Mouse (Mus musculus) forebrain, embryonic 16.5 days (tissue): ENCODE data around the gene Spert. TPM values are rescaled to one million over a fixed set of nuclear protein-coding genes. Genes with fewer than 3 reads are reported as not detected.

ENCODE experiments used
- ATAC-seq: fragments of 200-750 bp; cut with Nextera tagmentation; 2 replicates; pipeline ENCODE4 v1.8.0; 2017; ENCODE audit warnings: mild to moderate bottlenecking, moderate library complexity
- H3K27ac ChIP-seq: fragments of 300-500 bp; sonication (generic); 2 replicates; pipeline ENCODE4 v1.5.1; 2014; ENCODE audit warnings: low read length, control low read depth
- H3K27me3 ChIP-seq: fragments of 300-500 bp; sonication (generic); replicated peaks from 2 replicates; pipeline ENCODE4 v1.6.1; 2014; ENCODE audit warnings: low read length; ENCODE audit not compliant: control insufficient read depth, insufficient read depth
- H3K36me3 ChIP-seq: fragments of 300-500 bp; sonication (generic); 2 replicates; pipeline ENCODE4 v1.6.1; 2014; ENCODE audit not compliant: control insufficient read depth, insufficient read depth
- H3K4me1 ChIP-seq: fragments of 300-500 bp; sonication (generic); replicated peaks from 2 replicates; pipeline ENCODE4 v1.6.1; 2014; ENCODE audit warnings: low read length; ENCODE audit not compliant: control insufficient read depth, insufficient read depth
- H3K4me2 ChIP-seq: fragments of 300-500 bp; sonication (generic); 2 replicates; pipeline ENCODE4 v1.6.1; 2014; ENCODE audit warnings: mild to moderate bottlenecking, low read length, control low read depth
- H3K4me3 ChIP-seq: fragments of 300-500 bp; sonication (generic); replicated peaks from 2 replicates; pipeline ENCODE4 v1.5.1; 2014; ENCODE audit warnings: mild to moderate bottlenecking, low read length, control low read depth
- H3K9ac ChIP-seq: fragments of 300-500 bp; sonication (generic); replicated peaks from 2 replicates; pipeline ENCODE4 v1.6.1; 2014; ENCODE audit warnings: low read depth, low read length, control low read depth
- H3K9me3 ChIP-seq: fragments of 300-500 bp; sonication (generic); 2 replicates; pipeline ENCODE4 v1.6.1; 2016; ENCODE audit warnings: low read length; ENCODE audit not compliant: control insufficient read depth
- WGBS: fragments of 180-500 bp; shearing (Covaris S2); extraction: QIAGEN DNeasy Blood & Tissue Kit; methylation state at CpG from one replicate; pipeline ENCODE4 v1.1.7; 2014; 5-methylcytosine and 5-hydroxymethylcytosine counted together
- polyA plus RNA-seq: library from polyadenylated mRNA; unstranded; fragments of >200 nt; fragmentation: Nextera tagmentation; extraction: Ambion mirVana; gene quantifications from 2 replicates; pipeline ENCODE4 v1.2.1, GENCODE M21; 2015

The Spert gene
- polyA plus RNA-seq, 1 experiment from 2014 or later, result not detected

GRCm38 (mm10) chr14:75609176-75609575, 16.3 kb upstream of the Spert start:
- Histone ChIP-seq H3K4me2 (no peak overlapping the region), H3K9ac (no peak overlapping the region), H3K27ac (no peak overlapping the region), H3K9me3 (no peaks in the 10 kb centered on the region), H3K36me3 (no peaks in the 10 kb centered on the region), H3K4me1 (no peaks in the 10 kb centered on the region), H3K4me3 (no peak overlapping the region), H3K27me3 (no peaks in the 10 kb centered on the region)
- 95% methylated on average over 2 of the region's 2 CpGs for WGBS
- no peak for ATAC-seq

GRCm38 (mm10) chr14:75583870-75584269, 9.0 kb downstream of the Spert start:
- H3K4me1 ChIP-seq, result no peaks in the 10 kb centered on the region
- WGBS, result 87% methylated on average over 12 of the region's 12 CpGs
- ATAC-seq, result no peak

GRCm38 (mm10) chr14:75579010-75579409, 13.9 kb downstream of the Spert start:
- H3K9ac ChIP-seq, result no peak overlapping the region
- H3K36me3 ChIP-seq, result no peaks in the 10 kb centered on the region
- no peaks in the 10 kb centered on the region for H3K9me3 ChIP-seq
- WGBS, result 66% methylated on average over 6 of the region's 6 CpGs
- H3K27me3 ChIP-seq, result no peaks in the 10 kb centered on the region
- no peak overlapping the region for H3K4me2 ChIP-seq
- H3K4me3 ChIP-seq, result no peak overlapping the region
- no peak overlapping the region for H3K27ac ChIP-seq
- H3K4me1 ChIP-seq, result no peaks in the 10 kb centered on the region
- ATAC-seq, result no peak

More at GRCm38 (mm10) chr14:75583870-75584269, 9.0 kb downstream of the Spert start:
- H3K27ac ChIP-seq, result no peak overlapping the region
- no peak overlapping the region for H3K4me2 ChIP-seq
- no peaks in the 10 kb centered on the region for H3K36me3 ChIP-seq
- H3K9ac ChIP-seq, result no peak overlapping the region
- H3K27me3 ChIP-seq, result no peaks in the 10 kb centered on the region
- no peaks in the 10 kb centered on the region for H3K9me3 ChIP-seq
- no peak overlapping the region for H3K4me3 ChIP-seq

- 13% methylated on average over 3 of the region's 3 CpGs for WGBS
- ATAC-seq, result peak; percentile 70
- H3K36me3 ChIP-seq, result no peaks in the 10 kb centered on the region
- H3K4me2 ChIP-seq, result peak overlapping the region; percentile 33; the same call in 1 of the 2 replicates
- H3K9ac ChIP-seq, result no peak overlapping the region; the same call in 1 of the 2 replicates
- H3K27me3 ChIP-seq, result no peaks in the 10 kb centered on the region
- H3K9me3 ChIP-seq, result no peaks in the 10 kb centered on the region
- H3K4me1 ChIP-seq, result peaks cover 21% of the 10 kb centered on the region
- H3K27ac ChIP-seq, result peak overlapping the region; percentile 79
- no peak overlapping the region for H3K4me3 ChIP-seq
These were observed 26.6 kb downstream of the Spert start for GRCm38 (mm10) chr14:75566303-75566702.

GRCm38 (mm10) chr14:75565534-75566140, 27.3 kb downstream of the Spert start:
- Histone ChIP-seq H3K9ac (no peak overlapping the region; the same call in 1 of the 2 replicates), H3K9me3 (no peaks in the 10 kb centered on the region), H3K4me3 (no peak overlapping the region), H3K4me1 (peaks cover 21% of the 10 kb centered on the region), H3K36me3 (no peaks in the 10 kb centered on the region), H3K4me2 (peak overlapping the region; percentile 33), H3K27me3 (no peaks in the 10 kb centered on the region), H3K27ac (peak overlapping the region; percentile 79)
- WGBS, result 13% methylated on average over 14 of the region's 14 CpGs
- peak; percentile 86 for ATAC-seq

GRCm38 (mm10) chr14:75561577-75562331, 31.2 kb downstream of the Spert start:
- no peak overlapping the region for H3K4me3 ChIP-seq
- no peaks in the 10 kb centered on the region for H3K36me3 ChIP-seq
- no peaks in the 10 kb centered on the region for H3K9me3 ChIP-seq
- 47% methylated on average over 9 of the region's 9 CpGs for whole genome bisulfite sequencing
- no peak overlapping the region for H3K4me2 ChIP-seq
- no peak for ATAC-seq
- H3K27ac ChIP-seq, result no peak overlapping the region
- no peaks in the 10 kb centered on the region for H3K27me3 ChIP-seq
- H3K9ac ChIP-seq, result no peak overlapping the region
- H3K4me1 ChIP-seq, result peaks cover 20% of the 10 kb centered on the region

- Histone ChIP-seq H3K9me3 (no peaks in the 10 kb centered on the region), H3K27ac (peak overlapping the region; percentile 60; the same call in 1 of the 2 replicates), H3K4me3 (no peak overlapping the region), H3K4me1 (peaks cover 15% of the 10 kb centered on the region), H3K9ac (no peak overlapping the region), H3K36me3 (no peaks in the 10 kb centered on the region), H3K4me2 (no peak overlapping the region), H3K27me3 (no peaks in the 10 kb centered on the region)
- ATAC-seq, result no peak
- WGBS, result 37% methylated on average over 8 of the region's 8 CpGs
These were observed 51.2 kb downstream of the Spert start for GRCm38 (mm10) chr14:75541731-75542130.

- no peaks in the 10 kb centered on the region for H3K36me3 ChIP-seq
- H3K4me1 ChIP-seq, result peaks cover 15% of the 10 kb centered on the region
- 6% methylated on average over 5 of the region's 5 CpGs for WGBS
- no peaks in the 10 kb centered on the region for H3K9me3 ChIP-seq
- no peaks in the 10 kb centered on the region for H3K27me3 ChIP-seq
- H3K9ac ChIP-seq, result no peak overlapping the region
- H3K27ac ChIP-seq, result peak overlapping the region; percentile 60
- peak; percentile 78 for ATAC-seq
- no peak overlapping the region; the same call in 1 of the 2 replicates for H3K4me2 ChIP-seq
- no peak overlapping the region for H3K4me3 ChIP-seq
These were observed 51.9 kb downstream of the Spert start for GRCm38 (mm10) chr14:75540996-75541350.

GRCm38 (mm10) chr14:75540216-75540995, 52.5 kb downstream of the Spert start:
- H3K27me3 ChIP-seq, result no peaks in the 10 kb centered on the region
- ATAC-seq, result peak; percentile 27
- H3K9me3 ChIP-seq, result no peaks in the 10 kb centered on the region
- H3K4me1 ChIP-seq, result peaks cover 15% of the 10 kb centered on the region
- no peak overlapping the region for H3K9ac ChIP-seq
- H3K4me2 ChIP-seq, result no peak overlapping the region
- no peaks in the 10 kb centered on the region for H3K36me3 ChIP-seq
- no peak overlapping the region for H3K27ac ChIP-seq
- 53% methylated on average over 17 of the region's 17 CpGs for WGBS
- H3K4me3 ChIP-seq, result no peak overlapping the region
